Mouse (Mus musculus) midbrain, postnatal 0 days (tissue): ENCODE data around the gene Gkap1. TPM values are rescaled to one million over a fixed set of nuclear protein-coding genes. Genes with fewer than 3 reads are reported as not detected.

ENCODE experiments used
- ATAC-seq: fragments of 200-750 bp; cut with Nextera tagmentation; 2 replicates; pipeline ENCODE4 v1.8.0; 2017; ENCODE audit warnings: moderate number of reproducible peaks, mild to moderate bottlenecking, moderate TSS enrichment, moderate library complexity; ENCODE audit not compliant: low FRiP score
- DNase-seq: peaks from one replicate; pipeline ENCODE4 v3.0.0-alpha.2; 2015; ENCODE audit warnings: low spot score
- H3K27ac ChIP-seq: fragments of 300-500 bp; sonication (generic); 2 replicates; pipeline ENCODE4 v1.5.1; 2014; ENCODE audit warnings: low read depth, mild to moderate bottlenecking, low read length, mixed read lengths
- H3K27me3 ChIP-seq: fragments of 300-500 bp; sonication (generic); 2 replicates; pipeline ENCODE4 v1.6.1; 2014; ENCODE audit warnings: low read length, control low read depth, mixed read lengths; ENCODE audit not compliant: insufficient read depth
- H3K36me3 ChIP-seq: fragments of 300-500 bp; sonication (generic); 2 replicates; pipeline ENCODE4 v1.6.1; 2014; ENCODE audit warnings: low read length, control low read depth, mixed read lengths; ENCODE audit not compliant: insufficient read depth
- H3K4me1 ChIP-seq: fragments of 300-500 bp; sonication (generic); 2 replicates; pipeline ENCODE4 v1.6.1; 2014; ENCODE audit warnings: mild to moderate bottlenecking, control low read depth, antibody characterized with exemption, low read length, mixed read lengths; ENCODE audit not compliant: insufficient read depth
- H3K4me2 ChIP-seq: fragments of 300-500 bp; sonication (generic); 2 replicates; pipeline ENCODE4 v1.6.1; 2014; ENCODE audit warnings: low read depth, mild to moderate bottlenecking, low read length, mixed read lengths; ENCODE audit not compliant: poor library complexity, severe bottlenecking
- H3K4me3 ChIP-seq: fragments of 300-500 bp; sonication (generic); 2 replicates; pipeline ENCODE4 v1.5.1; 2014; ENCODE audit warnings: low read depth, mild to moderate bottlenecking, low read length, moderate library complexity
- H3K9ac ChIP-seq: fragments of 300-500 bp; sonication (generic); replicated peaks from 2 replicates; pipeline ENCODE4 v1.6.1; 2014; ENCODE audit warnings: mild to moderate bottlenecking, low read length, moderate library complexity, mixed read lengths; ENCODE audit not compliant: poor library complexity, severe bottlenecking
- H3K9me3 ChIP-seq: fragments of 300-500 bp; sonication (generic); 2 replicates; pipeline ENCODE4 v1.6.1; 2016; ENCODE audit warnings: low read length, control low read depth
- CTCF ChIP-seq: IDR thresholded peaks from 2 replicates; pipeline ENCODE4 v1.5.1; 2016; ENCODE audit warnings: antibody characterized with exemption, mild to moderate bottlenecking
- WGBS: fragments of 180-500 bp; shearing (Covaris S2); extraction: QIAGEN DNeasy Blood & Tissue Kit; methylation state at CpG from one replicate; pipeline ENCODE4 v1.1.7; 2014; 5-methylcytosine and 5-hydroxymethylcytosine counted together
- polyA plus RNA-seq: library from polyadenylated mRNA; unstranded; fragments of >200 nt; fragmentation: Nextera tagmentation; extraction: Ambion mirVana; gene quantifications from 2 replicates; pipeline ENCODE4 v1.2.1, GENCODE M21; 2015
- total RNA-seq: library from RNA; depleted of rRNA; stranded (reverse); fragments of >200 nt; gene quantifications from 2 replicates; pipeline ENCODE4 v1.2.3, GENCODE M21; 2014

Gene Gkap1
- total and polyA plus RNA-seq, 2 experiments from 2014 or later = 18.1 to 40.2 TPM

DNA sequence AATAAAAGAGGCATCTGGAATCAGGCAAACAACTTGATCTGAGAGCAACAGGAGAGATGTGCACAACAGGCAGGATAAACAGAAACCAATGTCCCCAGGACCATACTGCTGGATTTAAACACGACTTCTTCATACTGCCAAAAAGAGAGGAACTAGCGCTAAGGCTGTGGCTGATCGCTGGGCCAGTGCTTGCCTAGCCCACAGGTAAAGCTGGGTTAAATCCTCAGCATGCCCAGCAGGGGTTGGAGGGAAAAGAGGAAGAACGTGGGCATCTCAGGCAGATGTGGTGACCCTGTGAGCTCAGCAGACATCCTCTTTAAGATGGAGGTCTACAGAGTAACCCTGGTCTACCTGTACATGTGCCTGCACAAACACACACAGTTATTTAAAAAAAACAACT lies 70.5 kb downstream of the Gkap1 start:
- Histone ChIP-seq H3K27me3 (no peaks in the 10 kb centered on the region), H3K4me1 (no peaks in the 10 kb centered on the region), H3K9me3 (no peaks in the 10 kb centered on the region), H3K36me3 (no peaks in the 10 kb centered on the region), H3K27ac (no peak overlapping the region), H3K4me2 (no peak overlapping the region), H3K9ac (no peak overlapping the region), H3K4me3 (no peak overlapping the region)
- ATAC-seq (no peak), DNase-seq (no peak)
- WGBS = 66% methylated on average over 4 of the region's 4 CpGs
- no peak for TF ChIP-seq CTCF

GRCm38 (mm10) chr13:58204202-58204601 lies 71.3 kb downstream of the Gkap1 start:
- no peaks in the 10 kb centered on the region for H3K9me3 ChIP-seq
- ATAC-seq (no peak), DNase-seq (no peak)
- no peaks in the 10 kb centered on the region for H3K36me3 ChIP-seq
- no peak overlapping the region for H3K4me3 ChIP-seq
- WGBS = 93% methylated on average over 3 of the region's 3 CpGs
- H3K27me3 ChIP-seq = no peaks in the 10 kb centered on the region
- no peak overlapping the region for H3K27ac ChIP-seq
- H3K9ac ChIP-seq = no peak overlapping the region
- H3K4me2 ChIP-seq = no peak overlapping the region
- no peaks in the 10 kb centered on the region for H3K4me1 ChIP-seq
- no peak for TF ChIP-seq CTCF

GRCm38 (mm10) chr13:58202903-58203302 lies 72.6 kb downstream of the Gkap1 start:
- Histone ChIP-seq H3K4me3 (no peak overlapping the region), H3K4me1 (no peaks in the 10 kb centered on the region), H3K27me3 (no peaks in the 10 kb centered on the region), H3K9ac (no peak overlapping the region), H3K4me2 (no peak overlapping the region), H3K9me3 (no peaks in the 10 kb centered on the region), H3K36me3 (no peaks in the 10 kb centered on the region), H3K27ac (no peak overlapping the region)
- TF ChIP-seq CTCF = no peak
- ATAC-seq (no peak), DNase-seq (no peak)
- 89% methylated on average over 1 of the region's 1 CpGs for WGBS

- H3K4me1 ChIP-seq = no peaks in the 10 kb centered on the region
- peaks cover 4% of the 10 kb centered on the region; the same call in 1 of the 2 replicates for H3K36me3 ChIP-seq
- no peaks in the 10 kb centered on the region for H3K27me3 ChIP-seq
- no peak overlapping the region for H3K9ac ChIP-seq
- no peak overlapping the region for H3K4me2 ChIP-seq
- TF ChIP-seq CTCF = no peak
- no peak overlapping the region for H3K4me3 ChIP-seq
- 95% methylated on average over 3 of the region's 3 CpGs for WGBS
- ATAC-seq (no peak), DNase-seq (no peak)
- no peaks in the 10 kb centered on the region for H3K9me3 ChIP-seq
- H3K27ac ChIP-seq = no peak overlapping the region
Measured at GRCm38 (mm10) chr13:58201908-58202307, 73.6 kb downstream of the Gkap1 start.

DNA sequence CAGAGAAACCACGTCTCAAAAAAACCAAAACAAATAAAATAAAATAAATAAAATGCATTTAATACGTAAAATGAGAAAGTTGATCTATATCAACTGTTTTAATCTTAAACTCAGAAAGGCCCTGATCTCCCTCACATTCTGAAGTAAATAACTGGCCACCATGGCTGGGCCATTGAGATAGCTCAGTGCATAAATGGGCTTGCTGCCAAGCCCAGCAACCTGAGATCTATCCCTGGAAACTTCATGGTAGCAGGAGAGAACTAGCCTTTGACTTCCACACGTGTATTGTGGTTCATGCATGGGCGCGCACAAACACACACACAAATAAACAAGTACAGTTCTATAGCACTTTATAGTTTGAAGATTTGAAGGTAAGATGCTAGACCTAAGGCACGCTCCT lies 74.2 kb downstream of the Gkap1 start:
- H3K4me3 ChIP-seq = no peak overlapping the region
- no peak overlapping the region for H3K4me2 ChIP-seq
- 88% methylated on average over 6 of the region's 6 CpGs for WGBS
- TF ChIP-seq CTCF = no peak
- H3K9ac ChIP-seq = no peak overlapping the region
- ATAC-seq (no peak), DNase-seq (no peak)
- H3K36me3 ChIP-seq = peaks cover 4% of the 10 kb centered on the region; the same call in 1 of the 2 replicates
- no peaks in the 10 kb centered on the region for H3K4me1 ChIP-seq
- H3K9me3 ChIP-seq = no peaks in the 10 kb centered on the region
- H3K27me3 ChIP-seq = no peaks in the 10 kb centered on the region
- no peak overlapping the region for H3K27ac ChIP-seq

GRCm38 (mm10) chr13:58197981-58198640 lies 77.4 kb downstream of the Gkap1 start:
- H3K4me1 ChIP-seq = no peaks in the 10 kb centered on the region
- DNase-seq (no peak), ATAC-seq (no peak)
- no peak overlapping the region for H3K27ac ChIP-seq
- WGBS = 97% methylated on average over 7 of the region's 7 CpGs
- no peak for TF ChIP-seq CTCF
- H3K4me3 ChIP-seq = no peak overlapping the region
- no peaks in the 10 kb centered on the region for H3K27me3 ChIP-seq
- no peak overlapping the region for H3K4me2 ChIP-seq
- no peak overlapping the region for H3K9ac ChIP-seq
- no peaks in the 10 kb centered on the region for H3K9me3 ChIP-seq
- peaks cover 14% of the 10 kb centered on the region; the same call in 1 of the 2 replicates for H3K36me3 ChIP-seq
